Mouse (Mus musculus) bone marrow, adult 2 months (tissue): ENCODE results near the gene Tgfa. TPM values are rescaled to one million over a fixed set of nuclear protein-coding genes. Genes with fewer than 3 reads are reported as not detected.

ENCODE experiments used
- H3K27ac ChIP-seq: fragments of 200-500 bp; 2 replicates; pipeline ENCODE4 v1.5.1; 2012; ENCODE audit warnings: low read depth, mild to moderate bottlenecking, control low read depth, inconsistent platforms, low read length; ENCODE audit not compliant: control insufficient read depth, poor library complexity, insufficient read depth
- H3K4me1 ChIP-seq: fragments of 200-500 bp; 2 replicates; pipeline ENCODE4 v1.6.1; 2011; ENCODE audit warnings: low read length; ENCODE audit not compliant: control insufficient read depth, insufficient read depth
- H3K4me3 ChIP-seq: fragments of 200-500 bp; replicated peaks from 2 replicates; pipeline ENCODE3; 2011; ENCODE audit warnings: mild to moderate bottlenecking, low read depth, low read length, control low read depth; ENCODE audit not compliant: control insufficient read depth
- CTCF ChIP-seq: fragments of 200-500 bp; IDR thresholded peaks from 2 replicates; pipeline ENCODE4 v1.5.1; 2011; ENCODE audit warnings: low read length, control low read depth; ENCODE audit not compliant: control insufficient read depth, insufficient read depth
- POLR2A ChIP-seq: fragments of 200-500 bp; IDR thresholded peaks from 2 replicates; pipeline ENCODE4 v1.6.1; 2011; ENCODE audit warnings: low read depth, mild to moderate bottlenecking, control low read depth, low read length, borderline replicate concordance; ENCODE audit not compliant: control insufficient read depth
- WGBS: fragments of 180-500 bp; shearing (Covaris S2); methylation state at CpG from one replicate; pipeline ENCODE4 v1.1.7; 2018; 5-methylcytosine and 5-hydroxymethylcytosine counted together
- polyA plus RNA-seq: library from polyadenylated mRNA; stranded (reverse); fragments of >200 nt; gene quantifications from 2 replicates; pipeline ENCODE4 v1.2.4, GENCODE M21; 2011; ENCODE audit warnings: low replicate concordance; ENCODE audit not compliant: missing spikeins, insufficient read depth, insufficient read length

Tgfa gene
- polyA plus RNA-seq, 1 experiment: not detected

- no peak overlapping the region for H3K27ac ChIP-seq
- WGBS: 44% methylated on average over 5 of the region's 5 CpGs
- H3K4me3 ChIP-seq: no peak overlapping the region
- TF ChIP-seq CTCF (peak; percentile 33; the same call in 1 of the 2 replicates), POLR2A (no peak)
- no peaks in the 10 kb centered on the region for H3K4me1 ChIP-seq
Observed at GRCm38 (mm10) chr6:86193879-86194278, 1.1 kb upstream of the Tgfa start.

DNA sequence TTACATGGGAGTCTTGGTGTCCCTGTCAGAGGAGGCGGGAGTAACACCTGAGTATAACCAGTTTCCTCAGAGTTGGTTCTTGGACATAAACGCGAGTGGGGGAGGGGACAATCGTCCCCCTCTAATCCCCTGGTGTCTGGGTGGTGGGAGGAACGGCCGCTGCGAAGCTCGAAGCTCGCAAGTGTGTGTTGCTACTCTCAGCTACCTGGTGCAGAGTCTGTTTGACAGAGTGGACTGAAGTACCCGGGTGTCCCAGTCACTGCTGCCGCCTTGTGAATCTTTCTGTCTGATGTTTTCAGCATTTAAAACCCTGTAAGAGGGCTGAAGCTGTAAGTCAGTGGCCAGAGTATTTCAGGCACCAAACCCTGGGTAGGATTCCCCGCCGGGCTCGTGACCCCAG is 1.0 kb downstream of the Tgfa start:
- Histone ChIP-seq H3K4me3 (no peak overlapping the region), H3K27ac (no peak overlapping the region)

GRCm38 (mm10) chr6:86197150-86197862 is 2.3 kb downstream of the Tgfa start:
- Histone ChIP-seq H3K27ac (no peak overlapping the region), H3K4me3 (no peak overlapping the region), H3K4me1 (no peaks in the 10 kb centered on the region)
- 25% methylated on average over 11 of the region's 11 CpGs for WGBS
- TF ChIP-seq POLR2A (no peak), CTCF (no peak)

More for the DNA sequence above, 1.0 kb downstream of the Tgfa start:
- no peak for TF ChIP-seq CTCF
- no peak for TF ChIP-seq POLR2A
- WGBS: 9% methylated on average over 14 of the region's 14 CpGs
- no peaks in the 10 kb centered on the region for H3K4me1 ChIP-seq

- Histone ChIP-seq H3K27ac (no peak overlapping the region), H3K4me3 (no peak overlapping the region), H3K4me1 (no peaks in the 10 kb centered on the region)
- WGBS: 76% methylated on average over 5 of the region's 5 CpGs
- TF ChIP-seq POLR2A (no peak), CTCF (no peak)
Observed at GRCm38 (mm10) chr6:86200934-86201333, 5.9 kb downstream of the Tgfa start.

GRCm38 (mm10) chr6:86203101-86203500 is 8.1 kb downstream of the Tgfa start:
- H3K4me1 ChIP-seq: no peaks in the 10 kb centered on the region; the same call in 1 of the 2 replicates
- WGBS: 64% methylated on average over 7 of the region's 7 CpGs
- no peak for TF ChIP-seq POLR2A
- TF ChIP-seq CTCF: no peak
- H3K27ac ChIP-seq: no peak overlapping the region
- H3K4me3 ChIP-seq: no peak overlapping the region

GRCm38 (mm10) chr6:86206014-86206413 is 11.0 kb downstream of the Tgfa start:
- Histone ChIP-seq H3K4me3 (no peak overlapping the region), H3K27ac (no peak overlapping the region), H3K4me1 (no peaks in the 10 kb centered on the region; the same call in 1 of the 2 replicates)
- TF ChIP-seq CTCF: no peak
- TF ChIP-seq POLR2A: no peak
- 77% methylated on average over 6 of the region's 6 CpGs for WGBS

DNA sequence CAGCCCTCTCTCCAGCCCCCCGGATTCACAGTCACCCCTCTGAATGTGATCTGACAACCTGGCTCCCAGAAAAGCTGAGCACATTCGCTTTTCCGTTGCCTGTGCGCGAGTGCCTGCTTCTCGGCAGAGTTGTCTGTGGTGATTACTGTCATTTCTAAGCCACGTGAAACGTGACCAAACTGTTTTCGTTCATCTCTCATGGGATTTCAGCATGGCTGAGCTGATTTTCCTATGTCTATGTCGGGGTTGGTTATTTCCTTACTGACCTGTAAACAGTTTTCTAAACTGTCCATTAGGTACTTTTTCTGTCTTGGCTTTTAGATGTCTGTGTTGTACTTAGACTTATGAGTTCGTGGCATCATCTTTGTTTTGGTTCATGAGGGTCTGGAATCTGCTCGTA is 12.0 kb downstream of the Tgfa start:
- no peak for TF ChIP-seq CTCF
- TF ChIP-seq POLR2A: no peak
- H3K4me3 ChIP-seq: no peak overlapping the region
- WGBS: 73% methylated on average over 12 of the region's 12 CpGs

GRCm38 (mm10) chr6:86209133-86210016 is 14.4 kb downstream of the Tgfa start:
- no peaks in the 10 kb centered on the region; the same call in 1 of the 2 replicates for H3K4me1 ChIP-seq
- no peak overlapping the region for H3K4me3 ChIP-seq
- WGBS: 36% methylated on average over 17 of the region's 17 CpGs
- no peak for TF ChIP-seq CTCF
- TF ChIP-seq POLR2A: no peak
- H3K27ac ChIP-seq: no peak overlapping the region

More for the DNA sequence above, 12.0 kb downstream of the Tgfa start:
- Histone ChIP-seq H3K4me1 (no peaks in the 10 kb centered on the region; the same call in 1 of the 2 replicates), H3K27ac (no peak overlapping the region)
